Mouse (Mus musculus) hindbrain, embryonic 15.5 days (tissue): ENCODE results near the gene Kcnj12. TPM values are rescaled to one million over a fixed set of nuclear protein-coding genes. Genes with fewer than 3 reads are reported as not detected.
A peak's percentile ranks its signal among the peaks of the same experiment; 100 is the strongest.

Source experiments
- ATAC-seq: fragments of 200-750 bp; cut with Nextera tagmentation; 2 replicates; pipeline ENCODE4 v1.8.0; 2017; ENCODE audit warnings: low read depth, moderate number of reproducible peaks, moderate TSS enrichment; ENCODE audit not compliant: low FRiP score
- H3K27ac ChIP-seq: fragments of 300-500 bp; sonication (generic); replicated peaks from 2 replicates; pipeline ENCODE4 v1.5.1; 2015; ENCODE audit warnings: mild to moderate bottlenecking, inconsistent platforms
- H3K27me3 ChIP-seq: fragments of 300-500 bp; sonication (generic); 2 replicates; pipeline ENCODE4 v1.6.1; 2015; ENCODE audit warnings: control low read depth, inconsistent platforms
- H3K36me3 ChIP-seq: fragments of 300-500 bp; sonication (generic); 2 replicates; pipeline ENCODE4 v1.6.1; 2015; ENCODE audit warnings: control low read depth, inconsistent platforms
- H3K4me1 ChIP-seq: fragments of 300-500 bp; sonication (generic); replicated peaks from 2 replicates; pipeline ENCODE4 v1.6.1; 2015; ENCODE audit warnings: control low read depth, inconsistent platforms
- H3K4me2 ChIP-seq: fragments of 300-500 bp; sonication (generic); 2 replicates; pipeline ENCODE4 v1.6.1; 2015; ENCODE audit warnings: moderate library complexity, mild to moderate bottlenecking, inconsistent platforms
- H3K4me3 ChIP-seq: fragments of 300-500 bp; sonication (generic); 2 replicates; pipeline ENCODE4 v1.5.1; 2015; ENCODE audit warnings: mild to moderate bottlenecking, inconsistent platforms
- H3K9ac ChIP-seq: fragments of 300-500 bp; sonication (generic); 2 replicates; pipeline ENCODE4 v1.6.1; 2015; ENCODE audit warnings: inconsistent platforms
- H3K9me3 ChIP-seq: fragments of 300-500 bp; sonication (generic); 2 replicates; pipeline ENCODE4 v1.6.1; 2016; ENCODE audit warnings: control low read depth, inconsistent platforms
- WGBS: fragments of 180-500 bp; shearing (Covaris S2); methylation state at CpG from one replicate; pipeline ENCODE4 v1.1.7; 2015; 5-methylcytosine and 5-hydroxymethylcytosine counted together
- polyA plus RNA-seq: library from polyadenylated mRNA; unstranded; fragments of >200 nt; fragmentation: Nextera tagmentation; extraction: Ambion mirVana; gene quantifications from 2 replicates; pipeline ENCODE4 v1.2.1, GENCODE M21; 2015

Kcnj12 gene
- polyA plus RNA-seq, 1 experiment from 2014 or later: 4.9 TPM

GRCm38 (mm10) chr11:61067133-61067835 is 44.9 kb downstream of the Kcnj12 start:
- WGBS: 90% methylated on average over 9 of the region's 9 CpGs
- H3K9me3 ChIP-seq: no peaks in the 10 kb centered on the region
- no peaks in the 10 kb centered on the region for H3K4me1 ChIP-seq
- no peak overlapping the region for H3K4me3 ChIP-seq
- no peak overlapping the region for H3K9ac ChIP-seq
- no peak overlapping the region for H3K27ac ChIP-seq
- H3K27me3 ChIP-seq: no peaks in the 10 kb centered on the region
- no peak for ATAC-seq
- H3K36me3 ChIP-seq: 0 out of 2 replicates have a peak, but pooled peaks cover 6% of the 10 kb centered on the region
- H3K4me2 ChIP-seq: no peak overlapping the region

GRCm38 (mm10) chr11:61068866-61069265 is 46.5 kb downstream of the Kcnj12 start:
- ATAC-seq: no peak
- Histone ChIP-seq H3K9me3 (no peaks in the 10 kb centered on the region), H3K27ac (no peak overlapping the region), H3K4me1 (no peaks in the 10 kb centered on the region), H3K9ac (no peak overlapping the region), H3K4me3 (no peak overlapping the region), H3K36me3 (0 out of 2 replicates have a peak, but pooled peaks cover 6% of the 10 kb centered on the region), H3K27me3 (no peaks in the 10 kb centered on the region), H3K4me2 (no peak overlapping the region)
- WGBS: 78% methylated on average over 10 of the region's 10 CpGs

- Histone ChIP-seq H3K9me3 (no peaks in the 10 kb centered on the region), H3K27ac (no peak overlapping the region), H3K36me3 (0 out of 2 replicates have a peak, but pooled peaks cover 6% of the 10 kb centered on the region), H3K4me3 (no peak overlapping the region), H3K4me2 (no peak overlapping the region), H3K27me3 (no peaks in the 10 kb centered on the region), H3K9ac (no peak overlapping the region), H3K4me1 (no peaks in the 10 kb centered on the region)
- 95% methylated on average over 18 of the region's 18 CpGs for WGBS
- no peak for ATAC-seq
These were observed 47.3 kb downstream of the Kcnj12 start for GRCm38 (mm10) chr11:61069645-61070044.

GRCm38 (mm10) chr11:61074646-61075317 is 52.4 kb downstream of the Kcnj12 start:
- H3K4me2 ChIP-seq: no peak overlapping the region
- H3K9me3 ChIP-seq: no peaks in the 10 kb centered on the region
- no peaks in the 10 kb centered on the region for H3K27me3 ChIP-seq
- 87% methylated on average over 5 of the region's 5 CpGs for WGBS
- no peak overlapping the region for H3K4me3 ChIP-seq
- no peak overlapping the region for H3K9ac ChIP-seq
- no peaks in the 10 kb centered on the region for H3K4me1 ChIP-seq
- H3K36me3 ChIP-seq: 0 out of 2 replicates have a peak, but pooled peaks cover 6% of the 10 kb centered on the region
- H3K27ac ChIP-seq: no peak overlapping the region
- no peak for ATAC-seq

- Histone ChIP-seq H3K9me3 (no peaks in the 10 kb centered on the region), H3K27ac (no peak overlapping the region), H3K9ac (no peak overlapping the region), H3K27me3 (no peaks in the 10 kb centered on the region), H3K36me3 (0 out of 2 replicates have a peak, but pooled peaks cover 2% of the 10 kb centered on the region), H3K4me3 (no peak overlapping the region), H3K4me1 (no peaks in the 10 kb centered on the region), H3K4me2 (no peak overlapping the region)
- no peak for ATAC-seq
- 84% methylated on average over 15 of the region's 15 CpGs for WGBS
These were observed 53.3 kb downstream of the Kcnj12 start for GRCm38 (mm10) chr11:61075361-61076326.

GRCm38 (mm10) chr11:61081624-61082023 is 59.3 kb downstream of the Kcnj12 start:
- no peaks in the 10 kb centered on the region for H3K9me3 ChIP-seq
- H3K4me1 ChIP-seq: no peaks in the 10 kb centered on the region
- no peaks in the 10 kb centered on the region for H3K27me3 ChIP-seq
- no peak for ATAC-seq
- WGBS: 88% methylated on average over 2 of the region's 2 CpGs
- no peak overlapping the region for H3K9ac ChIP-seq
- H3K27ac ChIP-seq: no peak overlapping the region
- H3K4me2 ChIP-seq: no peak overlapping the region
- no peak overlapping the region for H3K4me3 ChIP-seq
- H3K36me3 ChIP-seq: no peaks in the 10 kb centered on the region

- peaks cover 7% of the 10 kb centered on the region for H3K4me1 ChIP-seq
- H3K9ac ChIP-seq: no peak overlapping the region
- H3K36me3 ChIP-seq: no peaks in the 10 kb centered on the region
- no peak overlapping the region for H3K27ac ChIP-seq
- H3K4me3 ChIP-seq: no peak overlapping the region
- H3K9me3 ChIP-seq: no peaks in the 10 kb centered on the region
- no peaks in the 10 kb centered on the region for H3K27me3 ChIP-seq
- H3K4me2 ChIP-seq: no peak overlapping the region
- no peak for ATAC-seq
- 70% methylated on average over 7 of the region's 7 CpGs for WGBS
These were observed 67.8 kb downstream of the Kcnj12 start for GRCm38 (mm10) chr11:61090195-61090594.

- 64% methylated on average over 3 of the region's 3 CpGs for WGBS
- Histone ChIP-seq H3K4me1 (peaks cover 7% of the 10 kb centered on the region), H3K4me3 (no peak overlapping the region), H3K27ac (no peak overlapping the region), H3K4me2 (no peak overlapping the region), H3K36me3 (no peaks in the 10 kb centered on the region), H3K27me3 (no peaks in the 10 kb centered on the region), H3K9me3 (no peaks in the 10 kb centered on the region), H3K9ac (no peak overlapping the region)
- peak; percentile 68; the same call in 1 of the 2 replicates for ATAC-seq
These were observed 68.8 kb downstream of the Kcnj12 start for GRCm38 (mm10) chr11:61091192-61091591.

GRCm38 (mm10) chr11:61091642-61092262 is 69.4 kb downstream of the Kcnj12 start:
- 0 out of 2 replicates have a peak, but pooled peaks have one; percentile 48 for ATAC-seq
- no peaks in the 10 kb centered on the region for H3K27me3 ChIP-seq
- H3K36me3 ChIP-seq: no peaks in the 10 kb centered on the region
- no peak overlapping the region for H3K4me3 ChIP-seq
- 15% methylated on average over 7 of the region's 7 CpGs for WGBS
- no peaks in the 10 kb centered on the region for H3K9me3 ChIP-seq
- H3K9ac ChIP-seq: peak overlapping the region; percentile 20; the same call in 1 of the 2 replicates
- peaks cover 7% of the 10 kb centered on the region for H3K4me1 ChIP-seq
- no peak overlapping the region for H3K27ac ChIP-seq
- H3K4me2 ChIP-seq: no peak overlapping the region

- Histone ChIP-seq H3K27me3 (no peaks in the 10 kb centered on the region), H3K9me3 (no peaks in the 10 kb centered on the region), H3K4me1 (no peaks in the 10 kb centered on the region), H3K36me3 (no peaks in the 10 kb centered on the region), H3K4me3 (no peak overlapping the region), H3K9ac (no peak overlapping the region), H3K27ac (no peak overlapping the region), H3K4me2 (no peak overlapping the region)
- no peak for ATAC-seq
- 56% methylated on average over 1 of the region's 1 CpGs for WGBS
These were observed 75.7 kb downstream of the Kcnj12 start for GRCm38 (mm10) chr11:61098046-61098445.
